Mouse (Mus musculus) embryonic facial prominence, embryonic 15.5 days (tissue): ENCODE results near the gene Isy1. TPM values are rescaled to one million over a fixed set of nuclear protein-coding genes. Genes with fewer than 3 reads are reported as not detected.

Source experiments
- ATAC-seq: fragments of 200-750 bp; cut with Nextera tagmentation; 2 replicates; pipeline ENCODE4 v1.8.0; 2017; ENCODE audit warnings: low read depth, moderate TSS enrichment; ENCODE audit not compliant: insufficient number of reproducible peaks, low FRiP score, low TSS enrichment
- H3K27ac ChIP-seq: fragments of 300-500 bp; sonication (generic); replicated peaks from 2 replicates; pipeline ENCODE4 v1.5.1; 2015; ENCODE audit warnings: mild to moderate bottlenecking, inconsistent platforms
- H3K27me3 ChIP-seq: fragments of 300-500 bp; sonication (generic); 2 replicates; pipeline ENCODE4 v1.6.1; 2015; ENCODE audit warnings: inconsistent platforms
- H3K36me3 ChIP-seq: fragments of 300-500 bp; sonication (generic); 2 replicates; pipeline ENCODE4 v1.6.1; 2015; ENCODE audit warnings: mild to moderate bottlenecking, inconsistent platforms
- H3K4me1 ChIP-seq: fragments of 300-500 bp; sonication (generic); 2 replicates; pipeline ENCODE4 v1.6.1; 2015; ENCODE audit warnings: inconsistent platforms
- H3K4me2 ChIP-seq: fragments of 300-500 bp; sonication (generic); replicated peaks from 2 replicates; pipeline ENCODE4 v1.6.1; 2015; ENCODE audit warnings: mild to moderate bottlenecking, inconsistent platforms
- H3K4me3 ChIP-seq: fragments of 300-500 bp; sonication (generic); replicated peaks from 2 replicates; pipeline ENCODE4 v1.5.1; 2015; ENCODE audit warnings: mild to moderate bottlenecking, inconsistent platforms
- H3K9ac ChIP-seq: fragments of 300-500 bp; sonication (generic); 2 replicates; pipeline ENCODE4 v1.6.1; 2015; ENCODE audit warnings: inconsistent platforms
- H3K9me3 ChIP-seq: fragments of 300-500 bp; sonication (generic); replicated peaks from 2 replicates; pipeline ENCODE4 v1.6.1; 2016; ENCODE audit warnings: inconsistent platforms
- WGBS: fragments of 180-500 bp; shearing (Covaris S2); methylation state at CpG from one replicate; pipeline ENCODE4 v1.1.7; 2015; 5-methylcytosine and 5-hydroxymethylcytosine counted together
- polyA plus RNA-seq: library from polyadenylated mRNA; unstranded; fragments of >200 nt; fragmentation: Nextera tagmentation; extraction: Ambion mirVana; gene quantifications from 2 replicates; pipeline ENCODE4 v1.2.1, GENCODE M21; 2015

Gene Isy1
- polyA plus RNA-seq, 1 experiment from 2014 or later = 48.7 TPM

GRCm38 (mm10) chr6:87810713-87811669 is 27.6 kb downstream of the Isy1 start:
- Histone ChIP-seq H3K9me3 (no peaks in the 10 kb centered on the region), H3K27ac (peak overlapping the region; percentile 81), H3K4me3 (peak overlapping the region; percentile 80), H3K4me2 (peak overlapping the region; percentile 91), H3K9ac (peak overlapping the region; percentile 87), H3K27me3 (no peaks in the 10 kb centered on the region), H3K36me3 (peaks cover 21% of the 10 kb centered on the region), H3K4me1 (peaks cover 29% of the 10 kb centered on the region)
- under 1% methylated on average over 77 of the region's 77 CpGs for WGBS
- ATAC-seq = no peak; the same call in 1 of the 2 replicates

GRCm38 (mm10) chr6:87810311-87810710 is 28.3 kb downstream of the Isy1 start:
- no peaks in the 10 kb centered on the region for H3K9me3 ChIP-seq
- no peak overlapping the region for H3K27ac ChIP-seq
- peaks cover 29% of the 10 kb centered on the region for H3K4me1 ChIP-seq
- H3K36me3 ChIP-seq = peaks cover 15% of the 10 kb centered on the region
- peak overlapping the region; percentile 91 for H3K4me2 ChIP-seq
- H3K9ac ChIP-seq = no peak overlapping the region
- H3K27me3 ChIP-seq = no peaks in the 10 kb centered on the region
- WGBS = 40% methylated on average over 6 of the region's 6 CpGs
- H3K4me3 ChIP-seq = peak overlapping the region; percentile 80
- no peak for ATAC-seq

- no peak overlapping the region for H3K4me3 ChIP-seq
- H3K27ac ChIP-seq = no peak overlapping the region
- peak overlapping the region; percentile 91; the same call in 1 of the 2 replicates for H3K4me2 ChIP-seq
- no peak overlapping the region for H3K9ac ChIP-seq
- H3K9me3 ChIP-seq = no peaks in the 10 kb centered on the region
- peaks cover 29% of the 10 kb centered on the region for H3K4me1 ChIP-seq
- no peak for ATAC-seq
- no peaks in the 10 kb centered on the region for H3K27me3 ChIP-seq
- WGBS = 85% methylated on average over 6 of the region's 6 CpGs
- peaks cover 10% of the 10 kb centered on the region for H3K36me3 ChIP-seq
These were observed 28.9 kb downstream of the Isy1 start for GRCm38 (mm10) chr6:87809651-87810161.

GRCm38 (mm10) chr6:87809144-87809543 is 29.5 kb downstream of the Isy1 start:
- Histone ChIP-seq H3K4me2 (no peak overlapping the region), H3K9ac (no peak overlapping the region), H3K4me3 (no peak overlapping the region), H3K9me3 (no peaks in the 10 kb centered on the region), H3K4me1 (peaks cover 29% of the 10 kb centered on the region), H3K27ac (no peak overlapping the region), H3K27me3 (no peaks in the 10 kb centered on the region), H3K36me3 (peaks cover 6% of the 10 kb centered on the region; the same call in 1 of the 2 replicates)
- WGBS = 90% methylated on average over 2 of the region's 2 CpGs
- ATAC-seq = no peak

GRCm38 (mm10) chr6:87808521-87808920 is 30.1 kb downstream of the Isy1 start:
- no peak overlapping the region for H3K9ac ChIP-seq
- H3K27ac ChIP-seq = no peak overlapping the region
- ATAC-seq = no peak
- 79% methylated on average over 3 of the region's 3 CpGs for WGBS
- H3K9me3 ChIP-seq = no peaks in the 10 kb centered on the region
- H3K4me1 ChIP-seq = peaks cover 29% of the 10 kb centered on the region
- H3K36me3 ChIP-seq = peaks cover 2% of the 10 kb centered on the region; the same call in 1 of the 2 replicates
- no peak overlapping the region for H3K4me3 ChIP-seq
- H3K4me2 ChIP-seq = no peak overlapping the region
- H3K27me3 ChIP-seq = no peaks in the 10 kb centered on the region

GRCm38 (mm10) chr6:87807735-87808440 is 30.7 kb downstream of the Isy1 start:
- H3K9me3 ChIP-seq = no peaks in the 10 kb centered on the region
- no peak overlapping the region for H3K9ac ChIP-seq
- no peaks in the 10 kb centered on the region for H3K27me3 ChIP-seq
- no peak overlapping the region for H3K4me3 ChIP-seq
- no peak for ATAC-seq
- 81% methylated on average over 4 of the region's 4 CpGs for WGBS
- peaks cover 29% of the 10 kb centered on the region for H3K4me1 ChIP-seq
- H3K4me2 ChIP-seq = no peak overlapping the region
- H3K36me3 ChIP-seq = no peaks in the 10 kb centered on the region
- no peak overlapping the region for H3K27ac ChIP-seq

- Histone ChIP-seq H3K4me3 (no peak overlapping the region), H3K4me1 (peaks cover 25% of the 10 kb centered on the region), H3K27ac (no peak overlapping the region), H3K36me3 (no peaks in the 10 kb centered on the region), H3K9ac (no peak overlapping the region), H3K9me3 (no peaks in the 10 kb centered on the region), H3K27me3 (no peaks in the 10 kb centered on the region), H3K4me2 (no peak overlapping the region)
- ATAC-seq = no peak
- 55% methylated on average over 2 of the region's 2 CpGs for WGBS
These were observed 31.7 kb downstream of the Isy1 start for GRCm38 (mm10) chr6:87806857-87807256.

- WGBS = 88% methylated on average over 2 of the region's 2 CpGs
- peaks cover 24% of the 10 kb centered on the region for H3K4me1 ChIP-seq
- 0 out of 2 replicates have a peak, but pooled peaks have one; percentile 43 for ATAC-seq
These were observed 32.6 kb downstream of the Isy1 start for GRCm38 (mm10) chr6:87806028-87806427.

GRCm38 (mm10) chr6:87805448-87805847 is 33.1 kb downstream of the Isy1 start:
- no peaks in the 10 kb centered on the region for H3K27me3 ChIP-seq
- no peak overlapping the region for H3K4me3 ChIP-seq
- no peak for ATAC-seq

More at GRCm38 (mm10) chr6:87806028-87806427, 32.6 kb downstream of the Isy1 start:
- Histone ChIP-seq H3K27ac (no peak overlapping the region), H3K4me3 (no peak overlapping the region), H3K36me3 (no peaks in the 10 kb centered on the region), H3K9ac (no peak overlapping the region), H3K4me2 (no peak overlapping the region), H3K27me3 (no peaks in the 10 kb centered on the region), H3K9me3 (no peaks in the 10 kb centered on the region)

GRCm38 (mm10) chr6:87804886-87805285 is 33.7 kb downstream of the Isy1 start:
- Histone ChIP-seq H3K4me2 (no peak overlapping the region), H3K36me3 (no peaks in the 10 kb centered on the region), H3K9ac (no peak overlapping the region), H3K4me1 (peaks cover 12% of the 10 kb centered on the region), H3K27me3 (no peaks in the 10 kb centered on the region), H3K4me3 (no peak overlapping the region), H3K9me3 (no peaks in the 10 kb centered on the region), H3K27ac (no peak overlapping the region)
- no peak for ATAC-seq
- 77% methylated on average over 7 of the region's 7 CpGs for WGBS

More at GRCm38 (mm10) chr6:87805448-87805847, 33.1 kb downstream of the Isy1 start:
- Histone ChIP-seq H3K36me3 (no peaks in the 10 kb centered on the region), H3K9me3 (no peaks in the 10 kb centered on the region), H3K27ac (no peak overlapping the region), H3K4me2 (no peak overlapping the region), H3K9ac (no peak overlapping the region), H3K4me1 (peaks cover 18% of the 10 kb centered on the region)
- 93% methylated on average over 7 of the region's 7 CpGs for WGBS

GRCm38 (mm10) chr6:87804036-87804435 is 34.6 kb downstream of the Isy1 start:
- ATAC-seq = no peak
- H3K36me3 ChIP-seq = no peaks in the 10 kb centered on the region
- no peak overlapping the region for H3K27ac ChIP-seq
- WGBS = 73% methylated on average over 1 of the region's 1 CpGs
- H3K4me2 ChIP-seq = no peak overlapping the region
- no peaks in the 10 kb centered on the region for H3K9me3 ChIP-seq
- no peaks in the 10 kb centered on the region for H3K27me3 ChIP-seq
- H3K4me3 ChIP-seq = no peak overlapping the region
- H3K9ac ChIP-seq = no peak overlapping the region
- 0 out of 2 replicates have a peak, but pooled peaks cover 5% of the 10 kb centered on the region for H3K4me1 ChIP-seq
